Mouse (Mus musculus): ENCODE results near the gene Lima1.
"Not testable (repeated sequence)": the region's sequence is repeated elsewhere in the genome, so short reads cannot be mapped to it uniquely, and the experiment has no call there.

Lima1 gene

GRCm38 (mm10) chr15:99833648-99834454, 41.4 kb downstream of the Lima1 start:
- DNase-seq = no peak

- DNase-seq = no peak
Measured at GRCm38 (mm10) chr15:99831535-99831934, 43.7 kb downstream of the Lima1 start.

GRCm38 (mm10) chr15:99828061-99828460, 47.2 kb downstream of the Lima1 start:
- peak in 1 of 2 experiments; percentile 18 for DNase-seq

GRCm38 (mm10) chr15:99826210-99826888, 48.9 kb downstream of the Lima1 start:
- peak; percentile 10 to 18 for DNase-seq

GRCm38 (mm10) chr15:99825211-99825610, 50.0 kb downstream of the Lima1 start:
- no peak for DNase-seq

GRCm38 (mm10) chr15:99823322-99823898, 51.8 kb downstream of the Lima1 start:
- DNase-seq = no peak

- DNase-seq = not testable (repeated sequence)
Measured at GRCm38 (mm10) chr15:99822501-99822900, 52.8 kb downstream of the Lima1 start.

GRCm38 (mm10) chr15:99819621-99820279, 55.5 kb downstream of the Lima1 start:
- DNase-seq = no peak

GRCm38 (mm10) chr15:99819109-99819440, 56.2 kb downstream of the Lima1 start:
- no peak for DNase-seq

- no peak for DNase-seq
Measured at GRCm38 (mm10) chr15:99818321-99819108, 56.7 kb downstream of the Lima1 start.

GRCm38 (mm10) chr15:99817343-99818235, 57.7 kb downstream of the Lima1 start:
- no peak for DNase-seq

GRCm38 (mm10) chr15:99815999-99816398, 59.3 kb downstream of the Lima1 start:
- no peak for DNase-seq

GRCm38 (mm10) chr15:99814554-99815260, 60.5 kb downstream of the Lima1 start:
- DNase-seq = no peak

- DNase-seq = no peak
Measured at GRCm38 (mm10) chr15:99813639-99814038, 61.6 kb downstream of the Lima1 start.

- DNase-seq = no peak
Measured at GRCm38 (mm10) chr15:99812097-99812496, 63.2 kb downstream of the Lima1 start.

GRCm38 (mm10) chr15:99807776-99808735, 67.2 kb downstream of the Lima1 start:
- peak; percentile 55 to 57 for DNase-seq

- DNase-seq = peak in 1 of 2 experiments; percentile 20
Measured at GRCm38 (mm10) chr15:99806171-99806570, 69.1 kb downstream of the Lima1 start.

- DNase-seq = no peak
Measured at GRCm38 (mm10) chr15:99805673-99806072, 69.6 kb downstream of the Lima1 start.

- peak; percentile 24 to 36 for DNase-seq
Measured at GRCm38 (mm10) chr15:99803186-99803644, 72.0 kb downstream of the Lima1 start.

Measured in cerebellum, postnatal 10 days (tissue).